Comparison of ENCODE assay signal across 8 mouse cellular contexts in genomic region chr12:112618981-112619685, GRCm38 (mm10). TPM values are rescaled to one million over a fixed set of nuclear protein-coding genes. Genes with fewer than 3 reads are reported as not detected.
DNase-seq lines count a peak whose midpoint lies in the region; ATAC-seq and TF ChIP-seq lines count a peak whose summit lies in the region.

No protein-coding gene starts in this region.

- 21% methylated on average over 13 of the region's 13 CpGs for WGBS in liver, adult 2 months
- 35% methylated on average over 13 of the region's 13 CpGs for WGBS in forebrain, embryonic 14.5 days
- WGBS in hindbrain, embryonic 13.5 days = 25% methylated on average over 13 of the region's 13 CpGs
- WGBS in limb, embryonic 15.5 days = 23% methylated on average over 13 of the region's 13 CpGs
- WGBS in neural tube, embryonic 14.5 days = 26% methylated on average over 13 of the region's 13 CpGs

- peak overlapping the region; percentile 92 for H3K9ac ChIP-seq in liver, adult 2 months (ENCODE audit: low read depth, low read length)
- H3K9ac ChIP-seq in forebrain, embryonic 14.5 days (ENCODE audit: low read length) = peak overlapping the region; percentile 69
- peak overlapping the region; percentile 74 for H3K9ac ChIP-seq in hindbrain, embryonic 13.5 days
- peak overlapping the region; percentile 48; the same call in 1 of the 2 replicates for H3K9ac ChIP-seq in limb, embryonic 15.5 days
- peak overlapping the region; percentile 63; the same call in 1 of the 2 replicates for H3K9ac ChIP-seq in neural tube, embryonic 14.5 days (replicated peaks; ENCODE audit: low read depth, low read length)

- no peaks in the 10 kb centered on the region for H3K79me2 ChIP-seq in liver, adult 2 months (ENCODE audit: control insufficient read depth, insufficient read depth, low read length)

- H3K27me3 ChIP-seq in liver, adult 2 months (ENCODE audit: control insufficient read depth, insufficient read depth, low read length) = no peaks in the 10 kb centered on the region
- peaks cover 19% of the 10 kb centered on the region for H3K27me3 ChIP-seq in forebrain, embryonic 14.5 days (replicated peaks; ENCODE audit: control insufficient read depth, insufficient read depth, low read length)
- H3K27me3 ChIP-seq in hindbrain, embryonic 13.5 days = peaks cover 44% of the 10 kb centered on the region
- H3K27me3 ChIP-seq in limb, embryonic 15.5 days = peaks cover 25% of the 10 kb centered on the region
- H3K27me3 ChIP-seq in neural tube, embryonic 14.5 days (ENCODE audit: control insufficient read depth, insufficient read depth, low read length) = peaks cover 8% of the 10 kb centered on the region; the same call in 1 of the 2 replicates

- TF ChIP-seq CTCF in liver, adult 2 months (IDR thresholded peaks at IDR 0.05; ENCODE audit: low read depth, low read length) = 0 out of 2 replicates have a peak, but pooled peaks have one; percentile 4

- peak overlapping the region; percentile 64 for H3K4me3 ChIP-seq in liver, adult 2 months (ENCODE audit: insufficient read depth, low read depth, low read length)
- H3K4me3 ChIP-seq in forebrain, embryonic 14.5 days (ENCODE audit: low read depth, low read length) = peak overlapping the region; percentile 45
- peak overlapping the region; percentile 49 for H3K4me3 ChIP-seq in hindbrain, embryonic 13.5 days
- peak overlapping the region; percentile 52 for H3K4me3 ChIP-seq in limb, embryonic 15.5 days
- H3K4me3 ChIP-seq in neural tube, embryonic 14.5 days (ENCODE audit: low read depth, low read length) = peak overlapping the region; percentile 41

- no peaks in the 10 kb centered on the region for H3K9me3 ChIP-seq in forebrain, embryonic 14.5 days (replicated peaks; ENCODE audit: control insufficient read depth, low read length)
- H3K9me3 ChIP-seq in hindbrain, embryonic 13.5 days = no peaks in the 10 kb centered on the region; the same call in 1 of the 2 replicates
- H3K9me3 ChIP-seq in limb, embryonic 15.5 days = no peaks in the 10 kb centered on the region
- H3K9me3 ChIP-seq in neural tube, embryonic 14.5 days (ENCODE audit: control insufficient read depth, low read length) = no peaks in the 10 kb centered on the region

- no peak for DNase-seq in liver, adult 2 months (ENCODE audit: extremely low read depth, low read depth, low spot score)
- DNase-seq in liver = no peak
- no peak for DNase-seq in forebrain, embryonic 14.5 days (ENCODE audit: low spot score)
- DNase-seq in cerebellum, postnatal 25 days = no peak
- DNase-seq in layer of hippocampus, postnatal 14 days (ENCODE audit: low spot score in 2 of 2) = no peak

- peak overlapping the region; percentile 96 for H3K4me2 ChIP-seq in forebrain, embryonic 14.5 days (ENCODE audit: low read length)
- peak overlapping the region; percentile 79 for H3K4me2 ChIP-seq in hindbrain, embryonic 13.5 days
- H3K4me2 ChIP-seq in limb, embryonic 15.5 days = peak overlapping the region; percentile 98
- peak overlapping the region; percentile 97 for H3K4me2 ChIP-seq in neural tube, embryonic 14.5 days (ENCODE audit: low read depth, low read length)

- H3K4me1 ChIP-seq in liver, adult 2 months (ENCODE audit: control insufficient read depth, insufficient read depth, low read length) = peaks cover 6% of the 10 kb centered on the region
- peaks cover 8% of the 10 kb centered on the region; the same call in 1 of the 2 replicates for H3K4me1 ChIP-seq in forebrain, embryonic 14.5 days (ENCODE audit: control insufficient read depth, insufficient read depth, low read length)
- peaks cover 21% of the 10 kb centered on the region for H3K4me1 ChIP-seq in hindbrain, embryonic 13.5 days (replicated peaks)
- H3K4me1 ChIP-seq in limb, embryonic 15.5 days = peaks cover 39% of the 10 kb centered on the region
- no peaks in the 10 kb centered on the region for H3K4me1 ChIP-seq in neural tube, embryonic 14.5 days (ENCODE audit: control insufficient read depth, insufficient read depth, low read length)

- no peak for TF ChIP-seq POLR2A in liver, adult 2 months (IDR thresholded peaks at IDR 0.05; ENCODE audit: extremely low read depth, insufficient read depth, low read length)

- ATAC-seq in forebrain, embryonic 14.5 days = no peak
- no peak for ATAC-seq in hindbrain, embryonic 13.5 days (ENCODE audit: low FRiP score)
- ATAC-seq in limb, embryonic 15.5 days (ENCODE audit: insufficient number of reproducible peaks, low FRiP score, low TSS enrichment, low read depth) = no peak
- ATAC-seq in neural tube, embryonic 14.5 days (ENCODE audit: low read depth) = no peak

- H3K36me3 ChIP-seq in liver, adult 2 months (ENCODE audit: control insufficient read depth, insufficient read depth, low read length) = no peaks in the 10 kb centered on the region
- no peaks in the 10 kb centered on the region for H3K36me3 ChIP-seq in forebrain, embryonic 14.5 days (ENCODE audit: control insufficient read depth, insufficient read depth, low read length)
- no peaks in the 10 kb centered on the region for H3K36me3 ChIP-seq in hindbrain, embryonic 13.5 days
- 0 out of 2 replicates have a peak, but pooled peaks cover 4% of the 10 kb centered on the region for H3K36me3 ChIP-seq in limb, embryonic 15.5 days
- no peaks in the 10 kb centered on the region for H3K36me3 ChIP-seq in neural tube, embryonic 14.5 days (ENCODE audit: control insufficient read depth, insufficient read depth, low read length)

- peak overlapping the region; percentile 56 for H3K27ac ChIP-seq in liver, adult 2 months (replicated peaks; ENCODE audit: insufficient read depth, low read depth, low read length)
- H3K27ac ChIP-seq in forebrain, embryonic 14.5 days (ENCODE audit: low read depth, low read length) = no peak overlapping the region
- no peak overlapping the region for H3K27ac ChIP-seq in hindbrain, embryonic 13.5 days
- H3K27ac ChIP-seq in limb, embryonic 15.5 days = peak overlapping the region; percentile 38; the same call in 1 of the 2 replicates
- no peak overlapping the region for H3K27ac ChIP-seq in neural tube, embryonic 14.5 days (ENCODE audit: low read depth, low read length)

RNA-seq across cellular contexts. Expression of gene Adssl1, which starts 0.7 kb away (rescaled TPM):
- 20.5 and 21.7 TPM in 2 replicates for total RNA-seq in liver, adult 2 months (2014; rRNA removed)
- 26.1 and 26.7 TPM in 2 replicates for polyA plus RNA-seq in liver, adult 2 months (2012; rRNA removed)
- 2.0 and 2.1 TPM in 2 replicates for polyA plus RNA-seq in forebrain, embryonic 14.5 days (2014; fragmentation: Nextera tagmentation; extraction: Ambion mirVana)
- polyA plus RNA-seq in hindbrain, embryonic 13.5 days (2015; fragmentation: Nextera tagmentation; extraction: Ambion mirVana) = 3.1 and 3.2 TPM in 2 replicates
- 11.6 and 27.2 TPM in 2 replicates for polyA plus RNA-seq in limb, embryonic 15.5 days (2015; fragmentation: Nextera tagmentation; extraction: Ambion mirVana)
- polyA plus RNA-seq in neural tube, embryonic 14.5 days (2014; fragmentation: Nextera tagmentation; extraction: Ambion mirVana) = 2.7 and 3.4 TPM in 2 replicates
- 1 to 10 TPM; 5.3 to 5.6 TPM for total RNA-seq in layer of hippocampus, postnatal 14 days (2021)

RNA-seq across cellular contexts. Expression of gene Siva1, which starts 25.3 kb away (rescaled TPM):
- 11.5 and 15.4 TPM in 2 replicates for total RNA-seq in liver, adult 2 months (2014; rRNA removed)
- polyA plus RNA-seq in liver, adult 2 months (2012; rRNA removed) = 12.8 and 14.9 TPM in 2 replicates
- 94.1 and 155 TPM in 2 replicates for polyA plus RNA-seq in forebrain, embryonic 14.5 days (2014; fragmentation: Nextera tagmentation; extraction: Ambion mirVana)
- polyA plus RNA-seq in hindbrain, embryonic 13.5 days (2015; fragmentation: Nextera tagmentation; extraction: Ambion mirVana) = 62.6 and 63.8 TPM in 2 replicates
- polyA plus RNA-seq in limb, embryonic 15.5 days (2015; fragmentation: Nextera tagmentation; extraction: Ambion mirVana) = 195 and 218 TPM in 2 replicates
- polyA plus RNA-seq in neural tube, embryonic 14.5 days (2014; fragmentation: Nextera tagmentation; extraction: Ambion mirVana) = 44.7 and 46.8 TPM in 2 replicates
- 10 to 100 TPM; 21.6 to 23.4 TPM for total RNA-seq in layer of hippocampus, postnatal 14 days (2021)

RNA-seq across cellular contexts. Expression of gene Inf2, which starts 30.5 kb away (rescaled TPM):
- 15.5 and 22.9 TPM in 2 replicates for total RNA-seq in liver, adult 2 months (2014; rRNA removed)
- polyA plus RNA-seq in liver, adult 2 months (2012; rRNA removed) = 24.6 and 30.7 TPM in 2 replicates
- 2.6 and 2.9 TPM in 2 replicates for polyA plus RNA-seq in forebrain, embryonic 14.5 days (2014; fragmentation: Nextera tagmentation; extraction: Ambion mirVana)
- 1.1 and 1.6 TPM in 2 replicates for polyA plus RNA-seq in hindbrain, embryonic 13.5 days (2015; fragmentation: Nextera tagmentation; extraction: Ambion mirVana)
- 7.4 and 7.6 TPM in 2 replicates for polyA plus RNA-seq in limb, embryonic 15.5 days (2015; fragmentation: Nextera tagmentation; extraction: Ambion mirVana)
- 0.20 and 2.1 TPM in 2 replicates for polyA plus RNA-seq in neural tube, embryonic 14.5 days (2014; fragmentation: Nextera tagmentation; extraction: Ambion mirVana)
- total RNA-seq in layer of hippocampus, postnatal 14 days (2021) = 100 to 1,000 TPM; 116 to 122 TPM

RNA-seq across cellular contexts. Expression of gene Akt1, which starts 55.6 kb away (rescaled TPM):
- 30.5 and 31.8 TPM in 2 replicates for total RNA-seq in liver, adult 2 months (2014; rRNA removed)
- 56.7 and 60.5 TPM in 2 replicates for polyA plus RNA-seq in liver, adult 2 months (2012; rRNA removed)
- polyA plus RNA-seq in forebrain, embryonic 14.5 days (2014; fragmentation: Nextera tagmentation; extraction: Ambion mirVana) = 61.7 and 65.4 TPM in 2 replicates
- 60.8 and 64.5 TPM in 2 replicates for polyA plus RNA-seq in hindbrain, embryonic 13.5 days (2015; fragmentation: Nextera tagmentation; extraction: Ambion mirVana)
- polyA plus RNA-seq in limb, embryonic 15.5 days (2015; fragmentation: Nextera tagmentation; extraction: Ambion mirVana) = 75.1 and 86.0 TPM in 2 replicates
- polyA plus RNA-seq in neural tube, embryonic 14.5 days (2014; fragmentation: Nextera tagmentation; extraction: Ambion mirVana) = 57.9 and 59.2 TPM in 2 replicates
- total RNA-seq in layer of hippocampus, postnatal 14 days (2021) = 100 to 1,000 TPM; 153 to 158 TPM

RNA-seq across cellular contexts. Expression of gene Zbtb42, which starts 59.5 kb away (rescaled TPM):
- 0.83 and 1.9 TPM in 2 replicates for total RNA-seq in liver, adult 2 months (2014; rRNA removed)
- 7.9 and 10.1 TPM in 2 replicates for polyA plus RNA-seq in liver, adult 2 months (2012; rRNA removed)
- polyA plus RNA-seq in forebrain, embryonic 14.5 days (2014; fragmentation: Nextera tagmentation; extraction: Ambion mirVana) = 1.0 and 1.8 TPM in 2 replicates
- polyA plus RNA-seq in hindbrain, embryonic 13.5 days (2015; fragmentation: Nextera tagmentation; extraction: Ambion mirVana) = 3.6 and 4.6 TPM in 2 replicates
- polyA plus RNA-seq in limb, embryonic 15.5 days (2015; fragmentation: Nextera tagmentation; extraction: Ambion mirVana) = 3.4 and 3.7 TPM in 2 replicates
- 1.3 and 3.5 TPM in 2 replicates for polyA plus RNA-seq in neural tube, embryonic 14.5 days (2014; fragmentation: Nextera tagmentation; extraction: Ambion mirVana)
- total RNA-seq in layer of hippocampus, postnatal 14 days (2021) = under 1 TPM; 0.43 to 0.55 TPM

Comparison
In these comparisons a context has a peak if more than half of its experiments do, and no peak if none do; other contexts are left out.
1. H3K27ac ChIP-seq: peak in liver, adult 2 months (single experiment) and limb, embryonic 15.5 days (single experiment); none in forebrain, embryonic 14.5 days (single experiment), hindbrain, embryonic 13.5 days (single experiment) and neural tube, embryonic 14.5 days (single experiment).
2. Peak in every context shown above with its lines, with median percentiles within 50 percentile points of each other: H3K4me3 ChIP-seq, H3K9ac ChIP-seq and H3K4me2 ChIP-seq.